In the genomic region with DNA sequence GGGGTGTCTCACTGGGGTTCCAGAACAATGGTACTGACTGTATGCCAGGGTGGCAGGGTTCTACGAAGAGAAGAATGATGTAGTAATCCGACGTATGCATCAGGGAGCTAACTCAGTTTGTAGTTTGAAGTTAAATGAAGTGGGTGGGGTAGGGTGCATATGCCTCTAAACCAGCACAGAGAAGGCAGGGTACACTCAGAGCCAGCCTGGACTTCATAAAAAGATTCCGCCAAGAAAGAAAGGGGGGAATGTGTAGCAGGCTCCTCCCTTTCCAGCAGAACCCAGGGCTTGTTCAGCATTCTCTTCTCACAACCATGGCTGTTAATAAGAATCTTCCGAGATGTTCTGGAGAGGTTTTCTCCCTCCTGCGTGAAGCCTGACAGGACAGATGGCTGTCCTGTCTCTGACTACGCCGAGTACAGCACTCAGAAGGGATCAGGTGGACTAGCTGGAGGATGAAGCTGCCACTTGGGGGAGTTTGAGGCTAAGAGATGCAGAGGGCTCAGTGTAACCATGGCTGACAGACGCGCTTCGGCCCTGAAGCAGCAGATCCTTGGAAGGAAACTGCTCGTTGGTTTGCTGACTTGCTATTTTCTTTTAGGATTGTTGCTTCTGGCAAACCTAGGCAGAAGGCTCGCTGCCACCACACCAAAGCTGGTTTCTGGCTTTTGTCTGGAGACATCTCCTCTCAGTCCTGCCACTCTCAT, we compare ENCODE assay signal across 8 mouse cellular contexts.
DNase-seq lines count a peak whose midpoint lies in the region; ATAC-seq and TF ChIP-seq lines count a peak whose summit lies in the region.

No protein-coding gene starts in this region.

- no peaks in the 10 kb centered on the region for H3K4me1 ChIP-seq in liver, embryonic 11.5 days (replicated peaks; ENCODE audit: control insufficient read depth, insufficient read depth, low read length)
- H3K4me1 ChIP-seq in hindbrain, embryonic 16.5 days (ENCODE audit: control insufficient read depth, insufficient read depth, low read depth, low read length), result peaks cover 2% of the 10 kb centered on the region
- H3K4me1 ChIP-seq in midbrain, embryonic 11.5 days (ENCODE audit: control insufficient read depth, insufficient read depth, low read length), result no peaks in the 10 kb centered on the region

- H3K4me3 ChIP-seq in liver, embryonic 11.5 days (ENCODE audit: low read depth, low read length), result no peak overlapping the region
- H3K4me3 ChIP-seq in gastrocnemius, adult 2 months, result peak overlapping the region; percentile 40
- no peak overlapping the region for H3K4me3 ChIP-seq in hindbrain, embryonic 16.5 days (ENCODE audit: low read length)
- no peak overlapping the region for H3K4me3 ChIP-seq in midbrain, embryonic 11.5 days (ENCODE audit: low read depth, low read length)

- DNase-seq in liver, result peak; percentile 46
- no peak for DNase-seq in liver, embryonic 11.5 days (ENCODE audit: low spot score)
- DNase-seq in cerebellum, postnatal 25 days, result peak; percentile 66 to 80
- peak; percentile 79 for DNase-seq in gastrocnemius, adult 2 months
- DNase-seq in left cerebral cortex, adult 11 months (ENCODE audit: low spot score), result peak; percentile 43
- no peak for DNase-seq in midbrain, embryonic 11.5 days (ENCODE audit: low spot score, missing footprints)
- peak; percentile 77 for DNase-seq in skeletal muscle tissue, adult 2 months (ENCODE audit: low read depth, low spot score)

- no peak overlapping the region for H3K4me2 ChIP-seq in liver, embryonic 11.5 days
- H3K4me2 ChIP-seq in hindbrain, embryonic 16.5 days (ENCODE audit: low read length), result no peak overlapping the region
- no peak overlapping the region for H3K4me2 ChIP-seq in midbrain, embryonic 11.5 days

- no peak overlapping the region for H3K27ac ChIP-seq in liver, embryonic 11.5 days (ENCODE audit: low read depth, low read length)
- 0 out of 2 replicates have a peak overlapping the region, but pooled peaks have one; percentile 32 for H3K27ac ChIP-seq in gastrocnemius, adult 2 months
- no peak overlapping the region for H3K27ac ChIP-seq in hindbrain, embryonic 16.5 days (ENCODE audit: low read depth, low read length)
- H3K27ac ChIP-seq in midbrain, embryonic 11.5 days (ENCODE audit: low read depth, low read length), result no peak overlapping the region

- WGBS in liver, embryonic 11.5 days, result 48% methylated on average over 13 of the region's 13 CpGs
- WGBS in hindbrain, embryonic 16.5 days, result 35% methylated on average over 13 of the region's 13 CpGs
- WGBS in midbrain, embryonic 11.5 days, result 42% methylated on average over 13 of the region's 13 CpGs

- H3K36me3 ChIP-seq in liver, embryonic 11.5 days (ENCODE audit: control insufficient read depth, insufficient read depth, low read length), result no peaks in the 10 kb centered on the region
- no peaks in the 10 kb centered on the region for H3K36me3 ChIP-seq in hindbrain, embryonic 16.5 days (ENCODE audit: control insufficient read depth, insufficient read depth, low read length)
- no peaks in the 10 kb centered on the region for H3K36me3 ChIP-seq in midbrain, embryonic 11.5 days (ENCODE audit: control insufficient read depth, insufficient read depth, low read length)

- H3K27me3 ChIP-seq in liver, embryonic 11.5 days (replicated peaks; ENCODE audit: control insufficient read depth, insufficient read depth, low read length), result no peaks in the 10 kb centered on the region; the same call in 1 of the 2 replicates
- H3K27me3 ChIP-seq in hindbrain, embryonic 16.5 days (replicated peaks; ENCODE audit: control insufficient read depth, insufficient read depth, low read length), result no peaks in the 10 kb centered on the region
- H3K27me3 ChIP-seq in midbrain, embryonic 11.5 days (ENCODE audit: control insufficient read depth, insufficient read depth, low read length), result no peaks in the 10 kb centered on the region

- ATAC-seq in liver, embryonic 11.5 days (replicated peaks; ENCODE audit: low FRiP score), result no peak
- ATAC-seq in hindbrain, embryonic 16.5 days, result peak; percentile 97
- ATAC-seq in midbrain, embryonic 11.5 days (ENCODE audit: low FRiP score), result peak; percentile 77

- no peak overlapping the region for H3K9ac ChIP-seq in liver, embryonic 11.5 days (ENCODE audit: low read depth, low read length)
- no peak overlapping the region for H3K9ac ChIP-seq in hindbrain, embryonic 16.5 days (ENCODE audit: low read depth, low read length)
- H3K9ac ChIP-seq in midbrain, embryonic 11.5 days (ENCODE audit: low read length), result no peak overlapping the region

- TF ChIP-seq CTCF in gastrocnemius, adult 2 months (IDR thresholded peaks at IDR 0.05), result peak; percentile 78

- intact Hi-C loops in gastrocnemius, adult 2 months (cut with DNase I), result loop anchor here (1.0 to 5.0 kb wide), 3 partner anchors 96 to 330 kb away; no protein-coding TSS in a partner anchor

- no peaks in the 10 kb centered on the region for H3K9me3 ChIP-seq in liver, embryonic 11.5 days (ENCODE audit: control insufficient read depth, low read length)
- no peaks in the 10 kb centered on the region for H3K9me3 ChIP-seq in hindbrain, embryonic 16.5 days (ENCODE audit: control insufficient read depth, low read length)
- H3K9me3 ChIP-seq in midbrain, embryonic 11.5 days (ENCODE audit: control insufficient read depth, low read length), result no peaks in the 10 kb centered on the region

Comparison
In these comparisons a context has a peak if more than half of its experiments do, and no peak if none do; other contexts are left out.
1. DNase-seq: peak in liver (single experiment), cerebellum, postnatal 25 days (2 of 2), gastrocnemius, adult 2 months (single experiment), left cerebral cortex, adult 11 months (single experiment) and skeletal muscle tissue, adult 2 months (single experiment); none in liver, embryonic 11.5 days (single experiment) and midbrain, embryonic 11.5 days (single experiment).